Mouse (Mus musculus) liver (tissue): ENCODE measurements around the gene Ryr1.

Experiments used
- DNase-seq: peaks from one replicate; pipeline ENCODE4 v3.0.0-alpha.2; 2020; ENCODE audit warnings: mixed read lengths

Ryr1 gene

DNA sequence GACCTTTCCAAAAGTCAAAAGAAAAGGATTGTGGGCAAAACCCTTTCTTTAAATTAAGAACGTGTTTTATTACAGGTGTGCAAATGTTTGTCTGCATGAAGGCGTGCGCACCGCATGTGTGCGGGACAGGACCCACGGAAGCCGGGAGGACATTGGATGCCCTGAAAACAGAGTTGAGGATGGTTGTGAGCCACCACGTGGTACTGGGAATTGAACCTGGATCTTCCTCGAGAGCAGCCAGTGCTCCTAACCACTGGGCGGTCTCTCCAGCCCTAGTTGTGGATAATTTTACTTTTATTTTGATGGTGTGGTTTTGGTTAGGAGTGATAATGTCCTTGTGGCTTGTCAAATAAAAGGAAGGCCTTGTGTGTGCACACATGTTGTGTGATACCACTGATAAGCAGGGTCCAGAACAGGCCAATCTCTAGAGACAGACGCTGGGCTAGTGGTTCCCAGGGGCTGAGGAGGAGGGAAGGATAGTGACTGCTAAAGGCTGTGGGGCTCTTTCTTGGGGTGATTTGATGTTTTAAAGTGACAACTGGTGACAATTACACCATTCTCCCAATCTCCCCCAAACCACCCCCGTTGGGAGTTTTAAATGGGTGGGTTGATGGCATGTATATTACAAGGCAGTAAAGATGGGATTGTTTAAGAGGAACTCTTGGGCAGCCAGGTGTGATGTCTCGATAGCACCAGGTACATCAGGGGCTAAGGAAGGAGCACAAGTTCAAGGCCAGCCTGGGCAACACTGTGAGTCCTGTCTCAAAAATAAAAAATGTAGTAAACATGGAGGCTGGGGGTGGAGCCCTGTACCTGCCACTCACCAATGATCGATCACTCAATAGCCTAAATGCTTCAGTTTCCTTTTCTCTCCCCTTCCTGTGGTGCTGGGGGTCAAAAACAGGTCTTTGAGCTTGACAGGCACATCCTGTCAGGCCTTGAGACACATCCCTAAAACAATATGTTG is 95.0 kb downstream of the Ryr1 start:
- DNase-seq, result peak; percentile 80

DNA sequence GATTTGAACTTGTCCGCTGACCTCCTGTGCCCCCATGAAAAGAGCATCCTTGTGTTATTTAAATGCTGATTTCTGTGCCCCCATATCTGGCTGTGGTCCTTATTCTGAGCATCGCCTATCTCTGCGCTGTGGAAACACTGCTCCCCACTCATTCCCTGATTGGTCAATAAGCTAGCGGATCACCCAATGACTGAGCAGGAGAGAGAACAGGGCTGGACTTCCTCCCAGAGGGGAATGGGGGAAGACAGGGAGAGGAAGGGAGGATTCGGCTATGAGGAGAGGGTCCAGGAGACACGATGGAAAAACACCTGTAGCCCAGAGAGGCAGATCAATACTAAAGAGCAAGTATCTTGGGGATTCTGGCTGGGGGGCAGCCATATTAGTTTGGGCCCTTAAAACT is 96.2 kb downstream of the Ryr1 start:
- DNase-seq, result no peak

DNA sequence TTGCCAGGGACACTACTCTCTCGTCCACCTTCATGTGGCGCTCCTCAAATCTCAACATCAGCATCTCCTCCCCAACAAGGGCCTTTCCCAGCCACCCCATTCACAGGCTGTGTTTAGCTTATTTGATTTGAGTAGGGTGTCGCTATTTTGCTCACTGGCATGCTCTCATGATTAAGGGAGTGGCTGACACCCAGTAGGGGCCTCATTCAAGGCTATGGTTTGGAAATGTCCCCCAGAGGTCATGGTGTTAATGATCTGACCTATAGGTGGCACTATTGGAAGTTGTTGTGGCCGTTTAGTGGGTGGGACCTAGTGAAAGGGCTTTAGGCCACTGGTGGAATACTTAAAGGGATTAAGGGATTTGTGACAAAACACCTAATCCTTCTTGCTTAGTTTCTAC is 98.2 kb downstream of the Ryr1 start:
- DNase-seq, result no peak

DNA sequence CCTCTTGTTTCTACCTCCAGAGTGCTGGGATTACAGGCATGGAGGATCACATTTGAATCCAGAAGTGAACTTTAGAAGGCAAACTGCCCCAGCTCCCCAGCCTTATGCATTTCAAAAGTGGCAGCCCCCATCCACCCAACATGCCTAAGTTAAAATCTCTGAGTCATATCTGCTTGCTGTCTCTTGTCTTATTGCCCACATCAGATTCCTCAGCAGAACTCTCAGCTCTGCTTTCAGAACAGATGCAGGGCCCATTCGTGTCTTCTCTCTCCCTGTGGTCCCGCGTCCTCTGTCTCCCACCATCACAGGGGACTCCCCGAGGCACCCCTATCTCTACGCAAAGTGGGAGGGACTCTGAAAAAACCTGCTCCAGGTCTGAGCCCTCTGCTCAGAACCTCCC is 98.8 kb downstream of the Ryr1 start:
- DNase-seq, result no peak

DNA sequence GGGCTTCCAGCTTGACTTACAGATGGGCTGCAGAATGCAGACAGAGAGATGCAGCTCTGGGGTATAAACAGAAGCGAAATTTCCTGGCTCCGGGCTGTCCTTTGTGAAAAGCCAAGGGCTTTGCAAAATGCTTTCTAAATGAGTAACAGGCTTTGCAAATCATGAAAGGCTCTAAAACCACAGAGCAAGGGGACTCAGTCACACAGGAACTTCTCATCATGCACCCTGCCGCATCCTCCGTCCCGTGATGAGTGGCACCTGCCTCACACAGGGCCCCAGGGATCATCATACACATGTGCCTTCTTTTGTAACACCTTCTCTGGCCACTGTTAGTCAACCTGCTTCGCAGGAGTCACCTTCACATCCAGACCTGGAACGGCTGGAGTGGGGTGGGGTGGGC is 99.4 kb downstream of the Ryr1 start:
- no peak for DNase-seq

DNA sequence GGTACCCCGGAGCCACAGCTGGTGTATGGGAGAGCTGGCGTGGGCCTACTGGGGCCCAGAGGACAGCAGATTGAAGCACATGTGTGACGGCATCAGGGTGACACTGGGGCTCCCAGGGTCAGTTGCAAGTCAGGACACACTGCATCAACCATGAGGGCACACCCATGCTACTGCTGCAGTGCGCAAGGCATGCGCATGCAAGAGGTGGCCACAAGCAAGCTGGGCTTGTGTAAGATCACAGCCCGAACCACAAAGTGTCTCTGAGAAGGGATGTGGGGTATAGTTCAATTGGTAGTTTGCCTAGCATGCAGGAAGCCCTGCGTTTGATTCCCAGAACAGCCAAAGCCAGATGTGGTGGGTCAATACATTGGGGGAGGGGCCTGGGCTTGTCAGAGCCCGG is 101.5 kb downstream of the Ryr1 start:
- DNase-seq, result no peak

DNA sequence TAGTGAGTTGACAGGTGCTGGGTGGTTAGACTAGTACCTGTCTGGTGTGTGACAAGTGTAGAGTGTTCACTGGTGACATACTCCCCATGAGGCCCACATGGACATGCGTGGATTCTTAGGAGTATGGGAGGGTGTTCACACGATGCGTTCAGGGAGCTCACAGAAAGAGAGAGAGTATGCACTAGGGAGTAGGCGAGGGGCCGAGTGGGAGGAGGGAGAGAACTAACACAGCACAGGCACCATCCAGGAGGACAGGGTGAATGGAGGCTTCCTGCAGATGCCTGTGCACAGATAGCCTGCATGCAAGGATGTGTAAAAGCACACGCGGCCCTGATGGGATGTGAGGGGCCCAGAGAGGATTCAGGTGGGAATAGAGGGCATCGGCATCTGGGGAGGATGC is 102.5 kb downstream of the Ryr1 start:
- DNase-seq, result no peak

DNA sequence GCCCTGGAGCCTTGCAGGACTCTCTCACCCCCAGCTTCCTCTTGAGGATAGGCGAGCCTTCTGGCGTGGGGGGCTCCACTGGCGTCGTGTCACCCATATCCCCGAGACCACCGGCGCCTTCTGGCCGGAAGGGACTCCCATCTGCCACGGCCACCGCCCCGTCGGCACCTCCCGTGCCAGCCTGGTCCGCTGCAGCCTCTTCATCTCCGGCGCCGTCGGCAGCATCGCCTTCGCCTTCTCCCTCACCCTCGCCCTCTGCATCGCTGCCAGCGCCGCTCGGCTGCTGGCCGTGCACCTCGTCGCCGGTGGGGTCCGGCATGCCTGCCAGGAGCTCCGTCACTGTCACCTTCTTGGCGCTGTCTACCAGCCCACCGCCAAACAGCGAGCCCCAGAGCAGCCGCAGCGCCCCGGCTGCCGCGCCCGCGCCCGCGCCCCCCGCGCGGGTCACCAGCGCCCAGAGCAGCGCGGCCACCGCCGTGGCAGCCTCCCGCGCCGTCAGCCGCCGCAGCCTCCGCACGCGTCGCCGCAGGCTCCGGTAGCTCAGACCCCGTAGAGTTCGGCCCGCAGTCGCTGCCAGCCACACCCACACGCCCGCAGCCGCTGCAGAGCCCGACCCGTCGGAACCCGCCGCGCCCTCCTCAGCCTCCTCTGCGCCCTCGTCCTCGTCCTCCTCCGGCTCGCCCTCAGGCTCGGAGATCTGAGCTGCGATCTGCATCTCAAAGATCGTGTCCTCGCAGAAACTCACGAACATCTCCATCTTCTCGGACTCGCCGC is 105.3 kb downstream of the Ryr1 start:
- DNase-seq, result no peak

DNA sequence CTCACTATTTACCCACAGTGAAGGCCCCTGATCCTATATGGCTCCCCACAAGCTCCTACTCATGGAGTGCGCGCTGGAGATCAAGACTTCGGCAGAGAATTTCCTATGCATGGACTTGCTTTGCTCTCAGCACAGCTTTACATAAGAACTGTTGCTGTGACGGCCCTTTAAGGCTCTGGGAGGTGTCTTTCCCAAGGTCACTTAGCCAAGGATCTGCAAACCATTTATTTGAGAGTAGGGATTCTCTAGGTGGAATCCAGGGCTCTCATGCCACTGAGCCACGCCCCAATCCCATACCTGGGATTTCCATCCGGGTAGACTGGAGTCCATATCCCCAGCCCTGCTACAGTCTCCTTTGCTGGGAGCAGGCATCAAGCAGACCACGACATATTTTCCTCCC is 107.8 kb downstream of the Ryr1 start:
- DNase-seq, result no peak

DNA sequence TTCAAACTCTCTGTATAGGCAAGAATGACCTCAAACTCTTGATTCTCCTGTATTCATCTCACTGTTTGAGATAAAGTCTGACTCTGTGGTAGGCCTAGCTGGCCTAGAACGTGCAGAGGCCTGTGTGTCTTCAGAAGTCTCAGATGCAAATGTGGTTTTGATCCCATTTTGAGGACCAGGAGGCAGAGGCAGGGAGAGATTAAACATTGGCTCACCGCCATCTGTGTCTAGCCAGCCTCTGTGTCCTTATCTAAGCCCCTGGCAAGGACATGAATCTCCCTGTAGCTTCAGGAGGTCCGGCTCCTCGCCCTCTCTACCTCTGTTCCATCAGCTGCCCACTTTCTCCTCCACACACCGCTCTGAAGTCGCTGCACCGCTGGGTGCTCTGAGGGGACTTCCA is 108.5 kb downstream of the Ryr1 start:
- DNase-seq, result no peak

DNA sequence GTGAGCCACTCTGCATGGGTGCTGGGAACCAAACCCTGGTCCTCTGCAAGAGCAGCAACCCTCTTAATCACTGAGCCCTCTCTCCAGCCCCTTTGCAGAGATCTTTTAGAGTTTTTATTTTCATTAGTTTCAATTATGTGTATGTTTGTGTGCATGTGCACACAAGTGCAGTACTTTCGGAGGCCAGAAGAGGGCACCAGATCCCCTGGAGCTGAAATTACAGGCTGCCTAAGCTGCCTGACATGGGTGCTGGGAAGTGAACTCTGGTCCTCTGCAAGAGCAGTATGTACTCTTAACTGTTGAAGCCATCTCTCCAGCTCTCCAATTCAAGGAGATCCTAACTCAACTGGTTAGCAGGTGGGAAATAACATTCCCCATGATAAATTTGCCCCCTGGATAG is 110.0 kb downstream of the Ryr1 start:
- DNase-seq, result peak; percentile 34

DNA sequence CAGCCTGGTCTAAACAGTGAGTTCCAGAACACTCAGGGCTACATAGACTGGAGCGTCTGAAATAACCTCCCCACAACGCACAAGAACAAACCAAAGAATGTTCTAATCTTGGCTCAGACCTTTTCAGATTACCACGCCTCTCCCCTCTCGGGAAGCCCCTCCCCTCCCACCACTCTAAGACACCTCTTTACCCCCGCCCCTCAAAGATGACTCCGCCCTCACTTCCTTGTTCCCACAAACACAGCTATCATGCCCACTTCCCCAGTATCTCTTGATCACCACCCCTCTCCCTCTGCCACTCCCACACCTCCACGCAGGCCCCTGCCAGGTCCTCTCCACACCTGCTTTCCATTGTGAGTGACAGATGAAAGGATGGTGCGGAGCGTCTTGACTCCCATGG is 116.3 kb downstream of the Ryr1 start:
- peak; percentile 48 for DNase-seq

DNA sequence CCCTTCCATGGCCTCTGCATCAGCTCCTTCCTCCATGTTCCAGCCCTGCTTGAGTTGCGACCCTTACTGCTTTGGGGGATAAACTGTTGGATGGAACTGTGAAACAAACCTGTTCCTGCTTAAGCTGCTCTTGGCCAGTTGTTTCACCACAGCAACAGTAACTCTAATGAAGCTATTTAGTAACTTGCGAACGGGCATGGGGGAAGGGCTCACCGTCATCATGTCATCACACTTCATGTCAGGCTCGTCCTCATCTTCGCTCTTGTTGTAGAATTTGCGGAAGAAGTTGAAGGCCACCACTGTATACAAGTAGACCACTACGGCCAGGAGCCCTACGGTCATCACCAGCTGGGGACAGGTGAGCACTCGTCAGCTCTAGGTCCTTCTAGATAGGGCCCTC is 116.8 kb downstream of the Ryr1 start:
- DNase-seq, result no peak

DNA sequence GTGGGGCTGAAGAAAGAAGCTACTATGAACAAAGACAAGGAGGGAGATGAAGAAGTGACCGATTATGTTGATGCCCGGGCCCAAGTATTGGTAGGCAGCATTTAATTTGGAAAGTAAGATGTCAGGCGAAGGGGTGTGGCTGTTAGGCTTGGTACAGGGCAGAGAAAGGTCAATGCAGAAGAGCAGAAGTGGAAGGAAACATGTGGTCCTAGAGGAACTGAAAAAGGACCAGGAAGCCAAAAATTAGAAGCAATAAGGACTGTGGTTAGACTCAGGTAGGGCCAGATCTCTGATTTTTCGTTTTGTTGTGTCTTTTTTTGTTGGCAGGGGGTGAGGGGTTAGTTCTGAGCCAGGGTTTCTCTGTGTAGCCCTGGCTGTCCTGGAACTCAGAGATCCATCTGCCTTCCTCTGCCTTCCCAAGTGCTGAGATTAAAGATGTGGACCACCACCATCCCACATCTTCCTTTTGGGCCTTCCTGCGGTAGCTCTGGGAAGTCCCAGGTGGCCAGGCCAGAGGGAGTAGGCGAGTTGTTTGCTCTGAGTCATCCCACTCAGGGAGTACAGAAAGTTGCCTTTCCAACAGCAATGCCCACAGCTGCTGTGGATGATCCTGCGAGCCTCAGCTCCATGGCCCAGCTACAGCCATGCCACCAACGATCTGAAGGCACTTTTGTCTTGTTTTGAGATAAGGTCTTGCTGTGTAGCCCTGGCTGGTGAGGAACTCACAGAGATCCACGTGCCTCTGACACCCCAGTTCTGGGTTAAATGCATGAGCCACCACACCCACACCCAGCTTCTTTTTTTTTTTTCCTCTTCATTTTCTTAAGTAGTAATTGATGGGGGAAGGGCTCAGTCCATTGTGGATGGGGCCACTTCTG is 117.5 kb downstream of the Ryr1 start:
- no peak for DNase-seq

DNA sequence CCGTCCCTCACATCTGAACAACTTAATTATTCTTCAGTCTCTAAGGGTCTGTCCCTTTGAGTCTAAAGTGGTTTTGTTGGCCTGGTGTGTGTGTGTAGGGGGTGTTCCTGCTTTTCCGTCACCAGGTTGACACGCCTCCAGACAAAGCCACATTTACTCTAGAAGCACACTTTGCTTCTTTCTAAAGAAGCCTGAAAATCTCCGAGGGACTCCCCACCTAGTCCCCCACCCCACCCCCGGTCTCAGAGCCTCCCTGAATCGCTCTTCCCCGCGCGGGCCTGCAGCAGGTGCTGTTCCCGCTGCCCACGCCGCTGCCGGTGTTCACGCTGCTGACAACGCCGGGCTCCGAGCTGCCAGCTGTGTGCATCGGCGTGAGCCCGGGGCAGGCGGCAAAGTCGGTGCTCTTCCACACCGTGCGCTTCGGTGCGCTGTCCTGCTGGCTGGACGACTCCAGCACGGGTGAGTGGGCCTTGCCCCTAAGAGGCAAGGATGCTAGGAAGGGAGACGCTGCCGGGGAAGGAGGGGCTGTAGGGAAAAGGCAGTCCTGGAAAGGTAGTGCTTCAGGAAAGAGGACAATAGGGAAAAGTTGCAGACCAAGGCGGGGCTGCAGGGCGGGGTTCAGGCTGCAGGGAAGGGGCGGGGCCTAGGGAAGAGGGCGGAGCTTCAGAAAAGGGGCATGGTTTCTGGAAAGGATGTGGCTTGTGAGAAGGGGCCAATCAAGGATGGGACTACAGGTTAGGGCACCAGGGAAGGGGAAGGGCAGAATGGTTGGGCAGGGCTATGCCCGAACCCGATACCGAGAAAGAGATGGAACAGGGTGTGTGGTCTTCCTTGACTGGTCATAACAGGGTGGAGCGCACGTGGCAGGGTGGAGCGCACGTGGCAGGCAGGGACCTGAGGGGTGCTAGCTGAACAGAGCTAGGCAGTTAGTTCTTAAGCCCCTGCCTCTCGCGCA is 124.1 kb downstream of the Ryr1 start:
- peak; percentile 91 for DNase-seq

DNA sequence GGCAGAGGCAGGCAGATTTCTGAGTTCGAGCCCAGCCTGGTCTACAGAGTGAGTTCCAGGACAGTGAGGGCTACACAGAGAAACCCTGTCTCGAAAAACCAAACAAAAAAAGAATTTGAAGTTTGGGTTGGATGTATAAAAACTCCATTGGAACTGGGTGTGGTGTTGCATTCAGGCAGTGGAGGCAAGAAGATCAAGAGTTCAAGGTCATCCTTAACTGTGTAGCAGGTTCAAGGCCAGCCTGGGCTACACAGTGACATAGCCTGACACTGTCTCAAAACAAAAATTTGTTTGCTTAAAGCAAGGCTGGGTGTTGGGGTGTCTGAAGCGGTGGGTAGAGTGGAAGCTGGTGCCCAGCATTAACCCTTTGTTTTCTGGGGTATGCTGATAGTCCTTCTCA is 131.6 kb downstream of the Ryr1 start:
- no peak for DNase-seq

DNA sequence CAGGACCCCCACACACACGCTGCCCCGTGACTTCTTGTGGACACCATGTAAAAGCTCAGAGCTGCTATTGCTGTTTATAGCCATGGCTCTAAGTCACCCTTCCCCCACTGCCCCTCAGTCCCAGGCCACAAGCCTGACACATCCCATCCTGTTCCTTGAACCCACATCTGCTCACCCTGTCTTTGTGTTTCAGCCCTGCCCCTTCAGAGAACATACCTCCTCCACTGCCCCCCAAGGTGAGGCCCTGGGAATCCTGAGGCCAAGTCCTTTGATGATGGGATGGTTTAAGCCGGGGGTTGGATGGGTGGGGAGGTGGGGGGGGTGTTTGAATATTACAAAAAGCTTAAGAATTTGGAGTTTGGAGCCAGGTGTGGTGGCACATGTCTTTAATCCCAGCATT is 132.0 kb downstream of the Ryr1 start:
- no peak for DNase-seq

DNA sequence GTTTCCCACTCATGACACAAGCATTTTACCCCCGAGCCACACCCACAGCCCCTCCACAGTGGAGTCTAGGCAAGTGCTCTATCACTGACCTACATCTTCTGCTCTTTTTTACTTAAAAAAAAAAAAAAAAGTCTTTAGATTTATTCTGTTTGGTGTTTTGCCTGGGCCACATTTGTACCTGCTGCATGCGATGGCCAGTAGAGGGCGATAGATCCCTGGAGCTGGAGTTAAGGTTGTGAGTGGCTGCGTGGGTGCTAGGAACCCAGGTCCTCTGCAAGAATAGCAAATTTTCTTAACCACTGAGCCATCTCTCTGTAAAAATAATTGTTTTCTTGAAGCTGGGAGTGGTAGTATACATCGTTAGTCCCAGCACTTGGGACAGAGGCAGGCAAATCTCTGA is 133.4 kb downstream of the Ryr1 start:
- DNase-seq, result no peak

DNA sequence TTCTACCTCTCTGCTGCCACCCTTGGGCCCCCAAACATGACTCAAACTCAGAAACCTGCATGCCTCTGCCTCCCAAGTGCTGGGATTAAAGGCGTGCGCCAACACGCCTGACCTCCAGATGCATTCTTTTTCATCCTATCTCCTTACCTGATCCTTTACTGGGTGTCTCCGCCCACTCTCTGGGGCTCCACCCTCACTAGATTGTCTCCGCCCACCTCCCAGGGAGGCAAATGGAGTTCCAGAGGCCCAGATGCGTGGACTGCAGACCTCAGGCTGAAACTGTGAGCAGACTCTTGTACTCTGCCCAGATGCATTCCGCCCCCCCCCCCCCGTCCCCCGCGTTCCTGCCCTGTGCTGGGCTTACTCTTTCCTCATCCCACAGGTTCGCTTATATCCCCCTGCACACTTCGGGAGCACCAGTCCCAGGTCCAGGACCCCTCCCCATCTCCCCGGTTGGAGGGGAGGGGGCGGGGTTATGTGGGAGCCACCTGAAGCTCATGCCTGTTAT is 134.2 kb downstream of the Ryr1 start:
- DNase-seq, result peak; percentile 60

DNA sequence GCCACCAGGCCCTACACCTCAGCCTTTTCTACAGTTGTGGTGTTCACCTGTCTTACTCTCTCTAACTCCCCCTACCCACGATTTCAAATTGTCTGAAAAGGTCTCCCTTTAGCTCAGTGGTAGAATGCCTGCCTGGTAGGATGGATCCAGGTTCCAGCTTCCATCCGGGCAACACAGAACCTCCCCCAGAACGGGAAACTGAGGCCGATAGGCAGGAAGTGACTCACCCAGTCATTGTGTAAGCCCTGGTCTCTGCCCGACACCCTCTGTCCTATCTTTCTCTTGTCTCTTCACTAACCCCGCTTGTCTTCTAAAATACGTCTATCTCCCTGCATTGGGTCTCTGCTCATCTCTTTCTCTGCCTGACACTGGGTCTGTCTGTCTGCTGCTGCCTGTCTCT is 139.8 kb downstream of the Ryr1 start:
- no peak for DNase-seq

DNA sequence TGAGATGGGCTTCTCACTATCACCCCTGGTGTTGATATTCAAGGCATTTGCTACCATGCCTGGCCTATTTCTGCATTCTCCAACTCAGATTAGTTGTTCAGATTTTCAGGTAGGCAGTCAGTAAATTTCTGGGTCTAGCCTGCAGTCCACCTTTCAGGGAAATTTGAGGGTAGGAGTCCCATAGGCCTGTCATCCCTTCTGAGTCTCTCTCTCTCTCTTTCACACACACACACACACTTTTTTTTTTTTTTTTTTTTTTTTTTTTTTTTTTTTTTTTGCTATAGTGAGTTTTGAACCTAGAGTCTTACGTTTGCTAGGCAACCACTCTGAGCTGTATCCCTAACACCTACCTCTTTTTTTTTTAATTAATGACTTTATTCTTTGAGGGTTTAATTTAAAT is 140.5 kb downstream of the Ryr1 start:
- DNase-seq, result no peak

DNA sequence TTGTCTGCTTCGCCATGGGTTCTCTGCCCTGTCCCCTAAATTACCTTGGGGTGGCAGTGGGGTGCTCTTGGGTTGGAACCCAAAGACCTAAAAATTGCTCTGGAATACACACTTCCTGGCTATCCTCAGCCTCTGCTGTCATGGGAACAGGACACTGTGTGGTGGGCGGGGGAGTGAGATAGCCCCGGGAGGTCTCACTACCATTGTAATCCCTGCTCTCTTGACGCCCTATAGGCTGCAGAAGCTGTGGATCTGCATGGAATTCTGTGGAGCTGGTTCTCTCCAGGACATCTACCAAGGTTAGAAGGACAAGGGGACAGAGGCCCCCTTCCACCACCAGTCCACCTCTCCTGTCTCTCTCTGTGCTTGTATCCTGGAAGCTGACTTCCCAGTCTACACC is 141.1 kb downstream of the Ryr1 start:
- DNase-seq, result no peak
